Comparison of ENCODE assay signal across 13 mouse cellular contexts in genomic region chr6:112890331-112890751, GRCm38 (mm10). TPM values are rescaled to one million over a fixed set of nuclear protein-coding genes. Genes with fewer than 3 reads are reported as not detected.
DNase-seq lines count a peak whose midpoint lies in the region; ATAC-seq lines count a peak whose summit lies in the region.
"Had no signal": no experiment of that assay in that cellular context is flagged by ENCODE, and none has a peak within 500 bp of the region (broad histone marks: within the 10 kb centered on the region; RNA-seq: fewer than 3 reads in every experiment).

No protein-coding gene starts in this region.

- H3K36me3 ChIP-seq in heart, embryonic 12.5 days, result no peaks in the 10 kb centered on the region

- intact Hi-C loops in left cerebral cortex, postnatal 25 days (cut with DNase I), result no loop called here

- ATAC-seq in heart, embryonic 12.5 days (ENCODE audit: insufficient number of reproducible peaks, low FRiP score), result no peak
- ATAC-seq: intestine, embryonic 16.5 days had no signal

- WGBS in heart, embryonic 12.5 days, result 73% methylated on average over 2 of the region's 2 CpGs

- no peak overlapping the region for H3K9ac ChIP-seq in heart, embryonic 12.5 days
- H3K9ac ChIP-seq: forebrain, embryonic 12.5 days had no signal

- peak; percentile 14 for DNase-seq in heart, postnatal 4 days
- DNase-seq in 3134 (ENCODE audit: extremely low read depth, insufficient read length, low spot score) (peak; percentile 67), MN1 (ENCODE audit: low spot score) (peak; percentile 55)
- DNase-seq in cerebellum, postnatal 25 days, result peak; percentile 56 to 59
- no peak for DNase-seq in left cerebral cortex, postnatal 25 days (ENCODE audit: low spot score in 2 of 2)
- no peak for DNase-seq in gastrocnemius, adult 8-10 months (ENCODE audit: low spot score in 2 of 2)
- DNase-seq: layer of hippocampus, postnatal 36 days; lung, adult 2 months had no signal

- H3K27me3 ChIP-seq in heart, embryonic 12.5 days (replicated peaks), result peaks cover 32% of the 10 kb centered on the region
- H3K27me3 ChIP-seq: forebrain, embryonic 12.5 days had no signal

- no peak overlapping the region for H3K4me3 ChIP-seq in heart, embryonic 12.5 days
- H3K4me3 ChIP-seq: forebrain, embryonic 12.5 days; hindbrain, embryonic 10.5 days had no signal

- no peaks in the 10 kb centered on the region for H3K4me1 ChIP-seq in heart, embryonic 12.5 days (replicated peaks)

- no peak overlapping the region for H3K4me2 ChIP-seq in heart, embryonic 12.5 days
- H3K4me2 ChIP-seq: forebrain, embryonic 12.5 days had no signal

- no peaks in the 10 kb centered on the region for H3K9me3 ChIP-seq in heart, embryonic 12.5 days (replicated peaks)
- H3K9me3 ChIP-seq: forebrain, embryonic 12.5 days; hindbrain, embryonic 10.5 days had no signal

- H3K27ac ChIP-seq in heart, embryonic 12.5 days (ENCODE audit: poor library complexity, severe bottlenecking), result no peak overlapping the region
- H3K27ac ChIP-seq: forebrain, embryonic 12.5 days; stomach, postnatal 0 days had no signal

RNA-seq across cellular contexts. Expression of gene Srgap3, which starts 56.7 kb away (rescaled TPM):
- 1 to 10 TPM; 2.9 to 3.0 TPM for total RNA-seq in heart, postnatal 4 days (2021)
- 0.63 and 1.2 TPM in 2 replicates for polyA plus RNA-seq in heart, embryonic 12.5 days (2016; fragmentation: Nextera tagmentation; extraction: Ambion mirVana)
- total RNA-seq in left cerebral cortex, postnatal 25 days (2021), result 100 to 1,000 TPM; 204 to 206 TPM
- under 1 TPM; 0.27 to 0.67 (median 0.48) TPM for total RNA-seq in gastrocnemius, adult 8-10 months (2022)

Comparison
In these comparisons a context has a peak if more than half of its experiments do, and no peak if none do; other contexts are left out.
1. DNase-seq: peak in heart, postnatal 4 days (single experiment), 3134 (single experiment), MN1 (single experiment) and cerebellum, postnatal 25 days (2 of 2); none in left cerebral cortex, postnatal 25 days (0 of 2) and gastrocnemius, adult 8-10 months (0 of 2).
2. RNA of gene Srgap3, which starts 56.7 kb away (total RNA-seq): 204 to 206 TPM in left cerebral cortex, postnatal 25 days; 2.9 to 3.0 TPM in heart, postnatal 4 days and 0.27 to 0.67 TPM in gastrocnemius, adult 8-10 months; every median in the first group is over 10 times any median in the second.